Mouse (Mus musculus): ENCODE results near the gene Id3. TPM values are rescaled to one million over a fixed set of nuclear protein-coding genes. Genes with fewer than 3 reads are reported as not detected.

Id3 gene
- polyA plus RNA-seq, 1 experiment from 2014 or later = 41.3 TPM

DNA sequence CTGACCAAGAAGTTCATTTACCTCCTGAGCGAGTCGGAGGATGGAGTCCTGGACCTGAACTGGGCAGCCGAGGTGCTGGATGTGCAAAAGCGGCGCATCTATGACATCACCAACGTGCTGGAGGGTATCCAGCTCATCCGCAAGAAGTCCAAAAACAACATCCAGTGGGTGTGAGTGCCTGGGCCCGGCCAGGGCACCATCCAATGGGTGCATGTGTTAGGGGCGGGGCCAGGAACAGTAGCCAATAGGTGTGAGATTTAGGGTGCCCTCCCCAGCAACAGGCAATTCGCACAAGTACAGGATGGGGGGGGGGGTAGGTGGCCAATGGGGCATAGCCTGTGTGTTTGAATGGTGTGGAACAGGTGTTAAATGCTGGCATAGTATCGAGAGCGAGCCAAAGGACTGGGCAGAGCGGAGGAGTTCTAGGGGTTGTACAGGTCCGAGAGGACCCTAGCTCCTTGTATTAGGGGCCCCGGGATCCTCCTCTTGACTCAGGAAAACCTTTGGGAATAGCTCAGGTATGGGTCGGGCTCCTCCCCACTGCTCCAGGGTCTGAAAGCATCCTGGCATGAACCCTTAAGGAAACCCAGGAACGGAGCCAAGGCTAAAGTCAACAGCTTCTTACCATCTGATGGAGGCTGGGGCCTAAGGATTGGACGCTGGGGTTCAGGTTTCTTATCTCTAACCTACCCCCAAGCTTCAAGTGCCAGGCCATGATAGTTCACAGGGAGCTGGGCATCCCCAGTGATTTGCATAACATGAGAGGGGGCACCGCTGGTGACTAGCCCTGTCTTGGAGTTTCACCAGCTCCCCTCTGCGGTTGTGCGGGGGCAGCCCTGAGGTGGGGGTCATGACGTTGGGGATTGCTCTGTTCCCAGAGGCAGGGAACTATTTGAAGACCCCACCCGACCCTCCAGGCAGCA lies 37.4 kb downstream of the Id3 start:
- Histone ChIP-seq H3K27ac (replicated peaks) (peak overlapping the region; percentile 99), H3K27me3 (no peaks in the 10 kb centered on the region)
- 36% methylated on average over 23 of the region's 23 CpGs for WGBS (ENCODE audit: insufficient replicate concordance)

DNA sequence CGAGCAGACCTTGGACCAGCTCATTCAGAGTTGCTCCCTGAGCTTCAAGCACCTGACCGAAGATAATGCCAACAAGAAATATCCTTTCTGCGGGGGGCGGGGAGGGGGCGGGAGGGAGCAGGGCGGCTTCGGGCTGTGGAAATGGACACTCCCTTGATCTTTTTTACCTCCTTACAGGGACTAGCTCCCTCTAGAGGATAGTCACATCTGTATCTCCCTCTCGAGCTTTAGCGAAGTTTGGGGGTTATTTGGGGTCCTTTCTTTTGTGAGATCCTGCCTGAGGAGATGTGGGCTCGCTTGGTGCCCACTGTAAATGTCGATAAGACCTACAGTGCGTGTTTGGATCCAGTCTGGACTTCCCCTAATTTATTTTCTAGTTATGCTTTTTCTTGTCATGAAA lies 38.1 kb downstream of the Id3 start:
- H3K36me3 ChIP-seq (replicated peaks) = peaks cover 91% of the 10 kb centered on the region
- H3K9me3 ChIP-seq (replicated peaks) = no peaks in the 10 kb centered on the region
- 29% methylated on average over 12 of the region's 12 CpGs for WGBS (ENCODE audit: insufficient replicate concordance)
- peak overlapping the region; percentile 85 for H3K4me2 ChIP-seq
- peak overlapping the region; percentile 93 for H3K4me3 ChIP-seq (replicated peaks)
- no peak for ATAC-seq (ENCODE audit: insufficient read depth)
- peaks cover 96% of the 10 kb centered on the region for H3K4me1 ChIP-seq (replicated peaks)
- no peaks in the 10 kb centered on the region for H3K27me3 ChIP-seq
- peak overlapping the region; percentile 35 for H3K9ac ChIP-seq
- H3K27ac ChIP-seq (replicated peaks) = peak overlapping the region; percentile 99

More for the DNA sequence above, 37.4 kb downstream of the Id3 start:
- H3K4me2 ChIP-seq = peak overlapping the region; percentile 85
- peak overlapping the region; percentile 93 for H3K4me3 ChIP-seq (replicated peaks)
- H3K9me3 ChIP-seq (replicated peaks) = no peaks in the 10 kb centered on the region
- peaks cover 96% of the 10 kb centered on the region for H3K4me1 ChIP-seq (replicated peaks)
- H3K9ac ChIP-seq = peak overlapping the region; percentile 98
- peak; percentile 62 for ATAC-seq (ENCODE audit: insufficient read depth)
- H3K36me3 ChIP-seq (replicated peaks) = peaks cover 91% of the 10 kb centered on the region

DNA sequence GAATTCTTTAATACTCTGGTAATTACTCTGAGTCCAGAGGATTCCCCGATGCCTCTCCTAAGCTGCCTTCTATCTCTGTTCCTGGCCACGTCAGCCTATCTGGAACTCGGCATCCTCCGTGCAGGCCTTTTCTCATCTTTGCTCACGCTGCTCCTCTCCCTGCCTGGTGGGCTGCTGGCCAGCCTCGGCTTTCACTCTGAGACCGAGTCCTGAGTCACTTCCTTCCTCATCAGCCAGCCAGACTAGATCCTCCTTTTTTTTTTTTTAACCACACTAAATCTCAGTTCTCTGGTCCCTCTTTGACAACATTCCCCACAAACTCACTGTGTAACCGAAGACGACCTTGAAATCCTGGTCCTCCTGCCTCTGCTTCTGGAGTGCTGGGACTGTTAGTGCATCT lies 42.1 kb downstream of the Id3 start:
- Histone ChIP-seq H3K9ac (0 out of 2 replicates have a peak overlapping the region, but pooled peaks have one; percentile 5), H3K36me3 (replicated peaks) (peaks cover 98% of the 10 kb centered on the region), H3K27me3 (no peaks in the 10 kb centered on the region), H3K27ac (replicated peaks) (peak overlapping the region; percentile 95), H3K4me1 (replicated peaks) (peaks cover 95% of the 10 kb centered on the region), H3K4me3 (replicated peaks) (no peak overlapping the region), H3K4me2 (peak overlapping the region; percentile 16; the same call in 1 of the 2 replicates), H3K9me3 (replicated peaks) (no peaks in the 10 kb centered on the region)
- 37% methylated on average over 9 of the region's 9 CpGs for WGBS (ENCODE audit: insufficient replicate concordance)
- ATAC-seq (ENCODE audit: insufficient read depth) = no peak

DNA sequence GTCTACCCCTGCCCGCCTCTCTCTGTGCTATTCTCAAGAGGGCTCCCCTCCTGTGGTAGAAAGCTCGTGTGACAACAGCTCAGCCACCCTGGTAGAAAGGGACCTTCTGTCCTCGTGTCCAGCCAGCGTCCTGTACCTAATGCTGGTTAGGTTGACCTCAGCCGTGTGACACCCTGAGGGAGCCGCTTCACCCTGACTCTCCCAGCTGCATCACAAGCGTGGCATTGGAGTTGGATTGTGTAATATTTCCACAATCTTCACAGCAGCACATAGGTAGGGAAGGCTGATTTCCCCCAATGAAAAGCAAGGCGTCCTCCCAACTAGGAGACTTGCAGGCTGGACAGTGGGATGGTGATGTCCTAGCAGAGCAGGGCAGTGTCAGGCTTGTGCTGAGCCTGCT lies 43.0 kb downstream of the Id3 start:
- no peak for ATAC-seq (ENCODE audit: insufficient read depth)

DNA sequence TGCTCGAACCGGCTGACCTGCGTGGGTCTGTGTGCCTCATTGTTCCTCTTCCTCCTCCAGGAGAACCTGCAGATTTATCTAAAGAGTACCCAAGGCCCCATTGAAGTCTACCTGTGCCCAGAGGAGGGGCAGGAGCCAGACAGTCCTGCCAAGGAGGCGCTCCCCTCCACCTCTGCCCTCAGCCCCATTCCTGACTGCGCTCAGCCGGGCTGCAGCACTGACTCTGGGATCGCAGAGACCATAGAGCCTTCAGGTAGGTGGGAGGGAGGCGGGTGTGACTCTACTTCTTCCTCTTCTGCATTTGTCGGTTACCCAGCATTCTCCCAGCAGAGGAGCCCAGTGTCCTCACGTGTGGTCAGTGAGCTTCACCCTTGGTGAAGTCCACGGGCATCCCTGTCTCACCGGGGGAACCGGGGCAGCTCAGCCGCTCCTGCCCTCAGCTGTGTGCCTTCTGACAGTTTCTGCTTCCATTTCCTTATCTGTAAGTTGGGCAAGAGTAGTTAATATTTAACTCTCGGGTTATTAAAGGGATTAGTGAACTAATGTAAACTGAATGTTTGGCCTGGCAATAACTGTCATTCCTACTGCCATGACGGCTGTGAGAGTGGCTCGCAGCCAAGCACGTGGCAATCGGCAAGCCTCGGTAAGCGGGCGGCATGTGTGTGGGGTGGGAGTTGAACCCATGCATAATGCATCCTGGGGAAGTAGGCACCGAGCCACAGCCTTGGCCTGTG lies 43.6 kb downstream of the Id3 start:
- peaks cover 98% of the 10 kb centered on the region for H3K36me3 ChIP-seq (replicated peaks)
- 79% methylated on average over 23 of the region's 23 CpGs for WGBS (ENCODE audit: insufficient replicate concordance)
- H3K27ac ChIP-seq (replicated peaks) = peak overlapping the region; percentile 95
- no peak overlapping the region for H3K4me3 ChIP-seq (replicated peaks)
- peaks cover 96% of the 10 kb centered on the region for H3K4me1 ChIP-seq (replicated peaks)
- 0 out of 2 replicates have a peak overlapping the region, but pooled peaks have one; percentile 28 for H3K9ac ChIP-seq
- H3K27me3 ChIP-seq = no peaks in the 10 kb centered on the region
- no peak for ATAC-seq (ENCODE audit: insufficient read depth)
- peak overlapping the region; percentile 40 for H3K4me2 ChIP-seq
- no peaks in the 10 kb centered on the region for H3K9me3 ChIP-seq (replicated peaks)

More for the DNA sequence above, 43.0 kb downstream of the Id3 start:
- Histone ChIP-seq H3K9ac (no peak overlapping the region), H3K4me2 (peak overlapping the region; percentile 40), H3K27ac (replicated peaks) (peak overlapping the region; percentile 95), H3K4me3 (replicated peaks) (no peak overlapping the region), H3K27me3 (no peaks in the 10 kb centered on the region), H3K9me3 (replicated peaks) (no peaks in the 10 kb centered on the region), H3K36me3 (replicated peaks) (peaks cover 98% of the 10 kb centered on the region), H3K4me1 (replicated peaks) (peaks cover 95% of the 10 kb centered on the region)
- 77% methylated on average over 8 of the region's 8 CpGs for WGBS (ENCODE audit: insufficient replicate concordance)

DNA sequence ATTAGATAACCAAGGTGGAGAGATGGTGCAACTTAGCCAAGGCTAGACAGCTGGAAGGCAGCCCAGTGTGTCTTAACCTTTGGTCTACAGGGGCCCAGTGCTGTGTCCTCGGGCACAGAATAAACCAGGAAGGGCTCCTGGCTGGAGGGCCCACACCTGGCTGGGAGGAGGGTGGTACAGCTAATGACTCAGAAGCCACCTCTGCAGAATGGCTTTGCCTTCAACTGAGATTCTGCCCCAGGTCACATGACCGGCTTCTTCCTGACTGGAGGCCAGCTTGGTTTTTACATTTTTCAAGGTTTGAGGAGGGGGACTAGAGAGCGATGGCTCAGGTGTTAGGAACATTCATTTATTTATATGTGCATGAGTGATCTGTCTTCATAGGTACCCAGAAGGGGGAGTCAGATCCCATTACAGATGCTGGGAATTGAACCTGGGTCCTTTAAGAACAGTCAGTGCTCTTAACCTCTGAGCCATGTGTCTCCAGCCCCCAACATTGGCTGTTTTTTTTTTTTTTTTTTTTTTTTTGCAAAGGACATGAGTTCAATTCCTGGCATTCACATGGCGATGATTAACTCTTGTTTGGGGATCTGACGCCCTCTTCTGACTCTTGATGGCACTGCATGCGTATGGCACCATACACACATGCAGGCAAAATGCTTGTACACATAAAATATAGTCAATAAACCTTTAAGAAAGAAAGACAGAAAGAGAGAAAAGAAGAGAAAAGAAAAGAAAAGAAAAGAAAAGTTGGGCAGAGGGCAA lies 45.9 kb downstream of the Id3 start:
- peaks cover 98% of the 10 kb centered on the region for H3K4me1 ChIP-seq (replicated peaks)
- peaks cover 98% of the 10 kb centered on the region for H3K36me3 ChIP-seq (replicated peaks)
- peak overlapping the region; percentile 43 for H3K4me3 ChIP-seq (replicated peaks)
- peak overlapping the region; percentile 56 for H3K9ac ChIP-seq
- H3K9me3 ChIP-seq (replicated peaks) = no peaks in the 10 kb centered on the region
- no peaks in the 10 kb centered on the region for H3K27me3 ChIP-seq
- H3K27ac ChIP-seq (replicated peaks) = peak overlapping the region; percentile 95
- WGBS (ENCODE audit: insufficient replicate concordance) = 70% methylated on average over 6 of the region's 6 CpGs
- ATAC-seq (ENCODE audit: insufficient read depth) = peak; percentile 48
- peak overlapping the region; percentile 71 for H3K4me2 ChIP-seq

DNA sequence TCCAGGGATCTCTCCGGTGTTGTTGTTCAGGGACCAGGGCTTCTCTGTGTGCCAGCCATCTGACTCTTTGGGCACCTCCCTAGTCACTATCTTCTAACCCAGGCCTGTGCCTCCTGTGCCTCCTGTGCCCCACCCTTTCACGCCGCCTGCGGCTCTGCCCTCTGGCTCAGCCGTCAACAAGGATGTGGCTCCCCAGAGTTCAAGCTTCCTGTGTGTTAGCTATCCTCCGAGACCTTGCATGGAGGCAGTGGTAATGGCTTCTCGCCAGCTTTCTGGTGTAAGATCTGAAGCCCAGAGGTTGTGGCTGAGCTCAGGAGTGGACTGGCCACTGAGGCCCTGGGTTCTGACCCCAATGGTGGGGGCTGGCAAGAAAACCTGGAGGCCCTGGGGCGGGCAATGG lies 46.6 kb downstream of the Id3 start:
- Histone ChIP-seq H3K27me3 (no peaks in the 10 kb centered on the region), H3K4me1 (replicated peaks) (peaks cover 95% of the 10 kb centered on the region), H3K9me3 (replicated peaks) (no peaks in the 10 kb centered on the region), H3K9ac (peak overlapping the region; percentile 73), H3K36me3 (replicated peaks) (peaks cover 99% of the 10 kb centered on the region), H3K27ac (replicated peaks) (peak overlapping the region; percentile 95), H3K4me2 (peak overlapping the region; percentile 71), H3K4me3 (replicated peaks) (peak overlapping the region; percentile 43)
- 22% methylated on average over 8 of the region's 8 CpGs for WGBS (ENCODE audit: insufficient replicate concordance)
- ATAC-seq (ENCODE audit: insufficient read depth) = peak; percentile 99

DNA sequence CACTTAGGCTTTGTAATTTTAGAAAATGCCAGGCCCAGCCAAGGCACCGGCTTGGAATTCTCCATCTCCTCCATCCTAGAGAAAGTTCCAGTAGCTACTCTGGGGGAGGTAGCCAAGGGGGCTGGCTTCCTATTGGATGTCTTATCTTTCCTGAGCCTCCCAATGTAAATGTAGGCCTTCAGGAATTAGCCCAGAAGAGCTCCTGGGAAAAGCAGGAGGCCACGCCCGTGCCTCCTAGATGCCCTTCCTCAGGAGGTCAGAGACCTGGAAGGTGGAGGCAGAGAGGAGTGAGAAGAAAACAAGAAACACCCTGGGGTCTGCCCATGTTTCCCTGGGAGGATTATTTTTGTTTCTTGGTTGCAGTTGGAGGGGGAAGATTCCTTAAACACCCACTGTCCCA lies 50.3 kb downstream of the Id3 start:
- no peak overlapping the region for H3K9ac ChIP-seq
- no peak overlapping the region for H3K4me2 ChIP-seq
- H3K4me3 ChIP-seq (replicated peaks) = no peak overlapping the region
- H3K9me3 ChIP-seq (replicated peaks) = no peaks in the 10 kb centered on the region
- H3K36me3 ChIP-seq (replicated peaks) = peaks cover 83% of the 10 kb centered on the region
- H3K4me1 ChIP-seq (replicated peaks) = peaks cover 81% of the 10 kb centered on the region
- 94% methylated on average over 3 of the region's 3 CpGs for WGBS (ENCODE audit: insufficient replicate concordance)
- H3K27ac ChIP-seq (replicated peaks) = peak overlapping the region; percentile 39
- no peaks in the 10 kb centered on the region for H3K27me3 ChIP-seq
- no peak for ATAC-seq (ENCODE audit: insufficient read depth)

DNA sequence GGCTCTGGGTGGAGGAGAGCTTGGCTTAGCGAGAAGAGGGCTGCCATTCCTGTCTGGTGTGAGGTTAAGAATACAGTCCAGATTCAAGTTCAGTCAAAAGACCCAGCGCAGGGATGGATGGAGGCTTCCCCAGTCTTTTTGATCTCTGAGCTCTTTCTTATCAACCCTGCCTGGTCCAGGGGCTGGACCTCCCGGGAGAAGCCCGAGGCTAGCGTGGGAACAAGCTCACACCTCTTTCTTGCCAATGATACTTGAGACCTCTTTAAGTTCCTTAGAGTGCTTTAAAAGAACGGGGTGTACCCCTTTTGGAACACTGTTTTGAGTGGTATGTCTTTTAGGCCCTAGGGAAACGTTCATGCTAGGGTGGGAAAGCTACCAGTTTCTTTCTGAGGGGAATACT lies 51.7 kb downstream of the Id3 start:
- no peak overlapping the region for H3K4me3 ChIP-seq (replicated peaks)
- no peak for ATAC-seq (ENCODE audit: insufficient read depth)
- H3K27me3 ChIP-seq = peaks cover 1% of the 10 kb centered on the region
- no peaks in the 10 kb centered on the region for H3K9me3 ChIP-seq (replicated peaks)
- H3K4me2 ChIP-seq = no peak overlapping the region
- peaks cover 75% of the 10 kb centered on the region for H3K4me1 ChIP-seq (replicated peaks)
- H3K9ac ChIP-seq = no peak overlapping the region
- 66% methylated on average over 7 of the region's 7 CpGs for WGBS (ENCODE audit: insufficient replicate concordance)
- peak overlapping the region; percentile 41; the same call in 1 of the 2 replicates for H3K27ac ChIP-seq (replicated peaks)
- peaks cover 70% of the 10 kb centered on the region for H3K36me3 ChIP-seq (replicated peaks)

All from liver, embryonic 15.5 days (tissue).